11 mouse cellular contexts compared by ENCODE assay signal in genomic region chr4:153907573-153907972, GRCm38 (mm10). TPM values are rescaled to one million over a fixed set of nuclear protein-coding genes. Genes with fewer than 3 reads are reported as not detected.
DNase-seq lines count a peak whose midpoint lies in the region; ATAC-seq lines count a peak whose summit lies in the region.
"Had no signal": no experiment of that assay in that cellular context is flagged by ENCODE, and none has a peak within 500 bp of the region (broad histone marks: within the 10 kb centered on the region; RNA-seq: fewer than 3 reads in every experiment).

No protein-coding gene starts in this region.

- no peak overlapping the region for H3K9ac ChIP-seq in limb, embryonic 13.5 days
- no peak overlapping the region for H3K9ac ChIP-seq in forebrain, embryonic 13.5 days
- H3K9ac ChIP-seq: embryonic facial prominence, embryonic 15.5 days; limb, embryonic 12.5 days had no signal

- H3K27me3 ChIP-seq in limb, embryonic 13.5 days, result no peaks in the 10 kb centered on the region
- no peaks in the 10 kb centered on the region; the same call in none of the 2 replicates for H3K27me3 ChIP-seq in forebrain, embryonic 13.5 days
- H3K27me3 ChIP-seq: embryonic facial prominence, embryonic 15.5 days; limb, embryonic 12.5 days had no signal

- H3K9me3 ChIP-seq in limb, embryonic 13.5 days, result no peaks in the 10 kb centered on the region
- H3K9me3 ChIP-seq in forebrain, embryonic 13.5 days (replicated peaks), result no peaks in the 10 kb centered on the region
- H3K9me3 ChIP-seq: embryonic facial prominence, embryonic 15.5 days; limb, embryonic 12.5 days had no signal

- WGBS in limb, embryonic 13.5 days, result 18% methylated on average over 11 of the region's 11 CpGs
- 16% methylated on average over 11 of the region's 11 CpGs for WGBS in forebrain, embryonic 13.5 days

- H3K4me1 ChIP-seq in limb, embryonic 13.5 days, result no peaks in the 10 kb centered on the region
- H3K4me1 ChIP-seq in forebrain, embryonic 13.5 days, result no peaks in the 10 kb centered on the region
- H3K4me1 ChIP-seq: embryonic facial prominence, embryonic 15.5 days; limb, embryonic 12.5 days had no signal

- H3K4me2 ChIP-seq in limb, embryonic 13.5 days (replicated peaks), result no peak overlapping the region
- no peak overlapping the region for H3K4me2 ChIP-seq in forebrain, embryonic 13.5 days
- H3K4me2 ChIP-seq: embryonic facial prominence, embryonic 15.5 days; limb, embryonic 12.5 days had no signal

- H3K4me3 ChIP-seq in limb, embryonic 13.5 days, result no peak overlapping the region
- H3K4me3 ChIP-seq in forebrain, embryonic 13.5 days, result no peak overlapping the region
- H3K4me3 ChIP-seq: embryonic facial prominence, embryonic 15.5 days; limb, embryonic 12.5 days had no signal

- peak; percentile 77 for DNase-seq in heart, postnatal 4 days
- no peak for DNase-seq in heart, adult 11 months
- DNase-seq in ES-CJ7 (ENCODE audit: low read depth, low spot score), result peak; percentile 62
- DNase-seq in c-Kit-positive CD71-positive TER-119-negative erythroid progenitor cells, embryonic 14.5 days (ENCODE audit: low read depth), result peak; percentile 34
- DNase-seq in adipocyte (ENCODE audit: low spot score), result no peak
- DNase-seq: right cerebral cortex, adult 18-20 months had no signal

- no peak overlapping the region for H3K27ac ChIP-seq in limb, embryonic 13.5 days
- no peak overlapping the region for H3K27ac ChIP-seq in forebrain, embryonic 13.5 days
- H3K27ac ChIP-seq: embryonic facial prominence, embryonic 15.5 days; limb, embryonic 12.5 days had no signal

- no peaks in the 10 kb centered on the region for H3K36me3 ChIP-seq in limb, embryonic 13.5 days
- H3K36me3 ChIP-seq in forebrain, embryonic 13.5 days (ENCODE audit: poor library complexity, severe bottlenecking), result no peaks in the 10 kb centered on the region
- H3K36me3 ChIP-seq: embryonic facial prominence, embryonic 15.5 days; limb, embryonic 12.5 days had no signal

- peak; percentile 61; the same call in 1 of the 2 replicates for ATAC-seq in limb, embryonic 13.5 days (ENCODE audit: low FRiP score, low read depth)
- ATAC-seq in erythroblast, adult 5-6 weeks (replicated peaks; ENCODE audit: low FRiP score, poor library complexity, severe bottlenecking), result no peak
- ATAC-seq in forebrain, embryonic 13.5 days, result no peak

RNA-seq across cellular contexts. Expression of gene A430005L14Rik, which starts 49.5 kb away (rescaled TPM):
- total RNA-seq in heart, postnatal 4 days (2021), result 10 to 100 TPM; 17.1 to 18.5 TPM
- 82.8 and 83.6 TPM in 2 replicates for polyA plus RNA-seq in limb, embryonic 13.5 days (2015; fragmentation: Nextera tagmentation; extraction: Ambion mirVana)
- total RNA-seq in erythroblast, adult 5-6 weeks (2015; ENCODE audit: low replicate concordance), result 16.1 and 33.4 TPM in 2 replicates
- total RNA-seq in erythroblast, adult 5-6 weeks (2017; ENCODE audit: low replicate concordance), result 17.1 and 25.5 TPM in 2 replicates
- 82.9 and 86.8 TPM in 2 replicates for polyA plus RNA-seq in forebrain, embryonic 13.5 days (2015; fragmentation: Nextera tagmentation; extraction: Ambion mirVana)

Comparison
In these comparisons a context has a peak if more than half of its experiments do, and no peak if none do; other contexts are left out.
1. DNase-seq: peak in heart, postnatal 4 days (single experiment), ES-CJ7 (single experiment) and c-Kit-positive CD71-positive TER-119-negative erythroid progenitor cells, embryonic 14.5 days (single experiment); none in heart, adult 11 months (single experiment) and adipocyte (single experiment).